Mouse (Mus musculus) forebrain, embryonic 14.5 days (tissue): ENCODE measurements around the gene Pcp4. TPM values are rescaled to one million over a fixed set of nuclear protein-coding genes. Genes with fewer than 3 reads are reported as not detected.

Experiments used
- ATAC-seq: fragments of 200-750 bp; cut with Nextera tagmentation; 2 replicates; pipeline ENCODE4 v1.8.0; 2017; ENCODE audit warnings: mild to moderate bottlenecking, moderate library complexity
- DNase-seq: peaks from one replicate; pipeline ENCODE4 v3.0.0-alpha.2; 2015; ENCODE audit warnings: low spot score
- H3K27ac ChIP-seq: fragments of 300-500 bp; sonication (generic); 2 replicates; pipeline ENCODE4 v1.5.1; 2014; ENCODE audit warnings: low read depth, mild to moderate bottlenecking, control low read depth, low read length, moderate library complexity
- H3K27me3 ChIP-seq: fragments of 300-500 bp; sonication (generic); replicated peaks from 2 replicates; pipeline ENCODE4 v1.6.1; 2014; ENCODE audit warnings: low read length, control low read depth, mixed read lengths; ENCODE audit not compliant: control insufficient read depth, insufficient read depth
- H3K36me3 ChIP-seq: fragments of 300-500 bp; sonication (generic); 2 replicates; pipeline ENCODE4 v1.6.1; 2014; ENCODE audit warnings: low read length, control low read depth; ENCODE audit not compliant: control insufficient read depth, insufficient read depth
- H3K4me1 ChIP-seq: fragments of 300-500 bp; sonication (generic); 2 replicates; pipeline ENCODE4 v1.6.1; 2014; ENCODE audit warnings: antibody characterized with exemption, low read length, control low read depth; ENCODE audit not compliant: control insufficient read depth, insufficient read depth
- H3K4me2 ChIP-seq: fragments of 300-500 bp; sonication (generic); 2 replicates; pipeline ENCODE4 v1.6.1; 2014; ENCODE audit warnings: mild to moderate bottlenecking, control low read depth, low read length
- H3K4me3 ChIP-seq: fragments of 300-500 bp; sonication (generic); 2 replicates; pipeline ENCODE4 v1.5.1; 2014; ENCODE audit warnings: low read depth, low read length, control low read depth
- H3K9ac ChIP-seq: fragments of 300-500 bp; sonication (generic); 2 replicates; pipeline ENCODE4 v1.6.1; 2014; ENCODE audit warnings: mild to moderate bottlenecking, low read length, control low read depth, moderate library complexity
- H3K9me3 ChIP-seq: fragments of 300-500 bp; sonication (generic); replicated peaks from 2 replicates; pipeline ENCODE4 v1.6.1; 2016; ENCODE audit warnings: low read length, control low read depth, mixed read lengths; ENCODE audit not compliant: control insufficient read depth
- WGBS: fragments of 180-500 bp; shearing (Covaris S2); extraction: QIAGEN DNeasy Blood & Tissue Kit; methylation state at CpG from one replicate; pipeline ENCODE4 v1.1.7; 2014; 5-methylcytosine and 5-hydroxymethylcytosine counted together
- polyA plus RNA-seq: library from polyadenylated mRNA; unstranded; fragments of >200 nt; fragmentation: Nextera tagmentation; extraction: Ambion mirVana; gene quantifications from 2 replicates; pipeline ENCODE4 v1.2.1, GENCODE M21; 2014

Gene Pcp4
- polyA plus RNA-seq, 1 experiment from 2014 or later, result 204 TPM

DNA sequence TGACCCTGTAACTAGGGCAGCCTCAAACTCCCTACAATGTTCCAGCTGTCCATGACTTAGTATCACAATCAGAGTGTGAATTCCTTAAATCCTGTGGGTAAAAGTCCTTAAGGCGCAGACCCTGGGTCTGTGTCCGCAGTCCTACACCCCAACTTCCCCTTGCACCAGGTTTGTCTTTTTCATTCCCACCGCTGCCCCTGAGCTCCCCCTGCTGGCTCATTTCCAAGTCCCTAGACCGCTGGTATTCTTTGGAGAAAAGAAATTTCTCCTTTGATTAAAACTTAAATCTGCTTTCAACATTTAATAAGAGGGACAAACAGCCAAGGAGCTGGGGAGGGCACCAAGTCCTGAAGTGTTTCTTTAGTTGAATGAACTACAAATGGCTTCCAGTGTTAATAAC, 2.2 kb downstream of the Pcp4 start:
- Histone ChIP-seq H3K9me3 (no peaks in the 10 kb centered on the region), H3K27ac (no peak overlapping the region), H3K36me3 (no peaks in the 10 kb centered on the region), H3K4me1 (peaks cover 19% of the 10 kb centered on the region), H3K4me3 (no peak overlapping the region), H3K4me2 (no peak overlapping the region), H3K9ac (no peak overlapping the region), H3K27me3 (no peaks in the 10 kb centered on the region)
- no peak for ATAC-seq
- 39% methylated on average over 4 of the region's 4 CpGs for WGBS
- DNase-seq, result no peak

DNA sequence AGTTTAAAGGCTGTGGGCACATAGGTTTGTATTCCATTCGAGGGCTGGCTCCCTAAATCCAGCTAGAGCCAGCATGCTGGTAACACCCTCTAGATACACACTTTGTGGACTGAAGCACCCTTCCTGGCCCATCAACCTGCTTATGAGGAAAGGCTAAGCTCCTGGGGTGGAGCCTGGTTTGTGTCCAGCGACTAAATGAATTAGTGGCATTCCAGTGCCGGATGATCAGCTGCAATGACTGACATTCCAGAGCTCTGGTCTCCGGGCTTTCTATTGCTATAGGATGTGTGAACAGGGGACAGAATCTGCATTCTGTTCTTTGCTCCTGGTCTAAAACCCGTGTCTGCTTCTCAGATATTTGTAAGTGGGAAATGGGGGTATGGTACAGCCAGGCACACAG, 5.0 kb downstream of the Pcp4 start:
- WGBS, result 44% methylated on average over 5 of the region's 5 CpGs
- DNase-seq, result no peak
- H3K4me2 ChIP-seq, result no peak overlapping the region

DNA sequence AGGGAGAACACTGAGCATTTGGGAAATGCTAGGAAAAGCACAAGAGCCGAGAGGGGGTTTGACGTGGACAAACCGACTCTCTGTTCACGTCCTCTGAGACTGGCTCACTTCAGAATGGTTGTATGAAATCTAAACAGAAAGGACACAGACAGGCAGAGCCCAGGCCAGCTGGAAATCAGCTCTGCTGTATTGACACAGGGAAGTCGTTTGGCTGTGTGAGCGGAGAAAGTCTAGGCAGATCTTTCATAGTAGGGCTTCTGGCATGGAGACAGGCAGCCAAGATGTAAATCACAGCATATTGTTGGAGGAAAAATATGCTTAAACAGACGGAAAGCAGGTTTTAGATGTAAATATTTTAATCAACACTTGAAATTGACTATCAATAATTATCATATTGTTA, 5.4 kb downstream of the Pcp4 start:
- Histone ChIP-seq H3K4me2 (no peak overlapping the region), H3K9me3 (no peaks in the 10 kb centered on the region), H3K27me3 (no peaks in the 10 kb centered on the region), H3K4me3 (no peak overlapping the region), H3K27ac (no peak overlapping the region), H3K36me3 (no peaks in the 10 kb centered on the region), H3K4me1 (peaks cover 19% of the 10 kb centered on the region), H3K9ac (no peak overlapping the region; the same call in 1 of the 2 replicates)
- DNase-seq, result peak; percentile 78
- WGBS, result 53% methylated on average over 7 of the region's 7 CpGs
- peak; percentile 46; the same call in 1 of the 2 replicates for ATAC-seq

More for the DNA sequence above, 5.0 kb downstream of the Pcp4 start:
- Histone ChIP-seq H3K27me3 (no peaks in the 10 kb centered on the region), H3K27ac (no peak overlapping the region), H3K4me1 (peaks cover 19% of the 10 kb centered on the region), H3K4me3 (no peak overlapping the region), H3K9me3 (no peaks in the 10 kb centered on the region), H3K36me3 (no peaks in the 10 kb centered on the region), H3K9ac (no peak overlapping the region)
- ATAC-seq, result 0 out of 2 replicates have a peak, but pooled peaks have one; percentile 4

DNA sequence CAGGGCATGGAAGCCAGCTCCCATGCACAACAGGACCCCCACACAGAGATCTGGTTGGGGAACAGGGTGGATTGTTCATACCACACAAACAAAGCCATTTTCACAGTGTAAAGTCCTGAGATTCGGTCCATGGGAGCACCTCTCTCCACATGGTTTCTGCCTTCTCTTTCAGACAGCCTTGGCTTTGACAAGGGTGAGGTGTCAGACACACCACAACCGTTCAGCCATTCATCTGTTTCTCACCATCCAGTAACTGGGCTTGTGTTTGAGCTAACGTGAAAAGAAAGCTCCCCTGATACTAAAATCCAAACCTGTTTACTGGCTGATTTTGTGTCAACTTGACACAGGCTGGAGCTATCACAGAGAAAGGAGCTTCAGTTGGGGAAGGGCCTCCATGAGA, 6.8 kb downstream of the Pcp4 start:
- DNase-seq (no peak), ATAC-seq (peak; percentile 25; the same call in 1 of the 2 replicates)
- H3K27me3 ChIP-seq, result no peaks in the 10 kb centered on the region
- no peak overlapping the region for H3K4me2 ChIP-seq
- no peaks in the 10 kb centered on the region for H3K9me3 ChIP-seq
- WGBS, result 52% methylated on average over 3 of the region's 3 CpGs
- H3K36me3 ChIP-seq, result no peaks in the 10 kb centered on the region
- no peak overlapping the region for H3K27ac ChIP-seq
- no peak overlapping the region for H3K9ac ChIP-seq
- H3K4me3 ChIP-seq, result no peak overlapping the region
- H3K4me1 ChIP-seq, result peaks cover 15% of the 10 kb centered on the region

DNA sequence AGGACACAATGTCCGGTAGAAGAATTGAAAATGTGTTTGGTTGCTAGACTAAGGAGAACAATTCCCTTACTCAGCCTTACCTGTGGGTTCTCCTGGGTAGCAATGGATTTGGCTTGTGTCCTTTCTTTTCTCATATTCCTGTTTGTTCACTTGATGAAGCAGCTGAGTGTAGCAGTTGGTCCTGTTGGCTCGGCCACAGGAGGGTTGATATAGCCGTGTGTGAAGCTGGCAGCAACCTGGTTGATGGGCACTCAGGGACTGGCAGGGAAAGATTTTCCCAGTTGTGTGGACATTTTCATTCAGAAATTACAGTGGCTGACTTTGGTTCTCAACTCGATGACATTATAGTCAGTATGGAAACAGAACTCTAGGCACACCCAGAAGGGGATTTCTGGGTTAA, 14.4 kb downstream of the Pcp4 start:
- H3K4me2 ChIP-seq, result no peak overlapping the region
- ATAC-seq (no peak), DNase-seq (no peak)
- H3K27me3 ChIP-seq, result no peaks in the 10 kb centered on the region
- H3K4me3 ChIP-seq, result no peak overlapping the region
- no peak overlapping the region for H3K9ac ChIP-seq
- H3K36me3 ChIP-seq, result no peaks in the 10 kb centered on the region
- no peaks in the 10 kb centered on the region for H3K4me1 ChIP-seq
- no peak overlapping the region for H3K27ac ChIP-seq
- 86% methylated on average over 4 of the region's 4 CpGs for WGBS
- no peaks in the 10 kb centered on the region for H3K9me3 ChIP-seq

DNA sequence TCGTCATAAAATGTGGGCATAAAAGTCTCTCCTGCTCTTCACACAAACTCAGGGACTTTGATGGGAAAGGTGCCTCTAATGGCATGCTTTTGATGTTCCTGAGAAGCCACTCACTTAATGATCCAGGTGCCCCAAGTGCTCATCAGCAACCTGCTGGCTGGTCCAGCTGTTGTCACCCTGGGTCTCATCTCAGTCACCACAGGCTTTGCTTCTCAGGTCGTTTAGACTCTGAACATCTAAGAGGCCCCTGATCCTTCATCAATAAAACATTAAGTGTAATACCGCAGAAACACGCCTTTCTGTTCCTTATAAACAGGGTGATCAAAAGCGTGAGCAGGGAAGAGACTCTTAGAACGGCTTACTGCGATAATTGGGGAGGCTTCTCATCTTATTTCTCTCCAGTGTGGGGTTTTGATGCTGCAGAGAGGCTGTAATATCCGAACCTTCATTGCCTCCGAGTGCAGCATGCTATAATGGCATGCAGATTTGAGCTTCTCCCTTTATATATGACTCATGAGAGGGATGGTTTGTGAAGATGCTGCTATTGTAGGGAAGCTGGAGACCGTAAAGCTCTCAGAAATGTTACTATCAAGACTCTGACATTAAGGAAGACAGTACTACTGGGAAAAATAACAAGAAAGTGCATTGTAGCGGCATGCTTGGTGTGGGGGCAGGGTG, 19.7 kb downstream of the Pcp4 start:
- Histone ChIP-seq H3K4me2 (no peak overlapping the region), H3K27me3 (no peaks in the 10 kb centered on the region), H3K9ac (no peak overlapping the region), H3K9me3 (no peaks in the 10 kb centered on the region), H3K36me3 (no peaks in the 10 kb centered on the region), H3K4me3 (no peak overlapping the region), H3K27ac (no peak overlapping the region), H3K4me1 (no peaks in the 10 kb centered on the region)
- WGBS, result 74% methylated on average over 11 of the region's 11 CpGs
- DNase-seq, result no peak
- ATAC-seq, result no peak

DNA sequence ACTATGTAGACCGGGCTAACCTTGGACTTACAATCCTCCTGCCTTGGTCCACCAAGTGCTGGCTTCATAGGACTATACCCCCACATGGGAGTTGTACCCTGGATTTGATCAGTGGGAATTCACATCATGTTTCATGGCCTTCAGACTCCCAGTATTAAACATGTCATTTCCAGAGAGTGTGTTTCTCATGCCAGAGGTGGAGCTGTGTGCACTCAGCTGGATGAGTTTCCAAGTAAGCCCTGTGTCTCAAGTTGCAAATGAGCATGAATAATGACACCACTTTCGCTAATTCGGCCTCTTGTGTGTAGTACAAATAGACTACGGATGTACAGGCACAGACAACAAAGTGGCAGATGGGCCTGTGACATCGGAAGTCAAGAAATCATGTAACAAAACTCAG, 20.6 kb downstream of the Pcp4 start:
- Histone ChIP-seq H3K4me3 (no peak overlapping the region), H3K27me3 (no peaks in the 10 kb centered on the region), H3K27ac (no peak overlapping the region), H3K4me1 (no peaks in the 10 kb centered on the region), H3K4me2 (no peak overlapping the region), H3K36me3 (no peaks in the 10 kb centered on the region), H3K9ac (no peak overlapping the region), H3K9me3 (no peaks in the 10 kb centered on the region)
- DNase-seq, result no peak
- ATAC-seq, result no peak
- 78% methylated on average over 5 of the region's 5 CpGs for WGBS

DNA sequence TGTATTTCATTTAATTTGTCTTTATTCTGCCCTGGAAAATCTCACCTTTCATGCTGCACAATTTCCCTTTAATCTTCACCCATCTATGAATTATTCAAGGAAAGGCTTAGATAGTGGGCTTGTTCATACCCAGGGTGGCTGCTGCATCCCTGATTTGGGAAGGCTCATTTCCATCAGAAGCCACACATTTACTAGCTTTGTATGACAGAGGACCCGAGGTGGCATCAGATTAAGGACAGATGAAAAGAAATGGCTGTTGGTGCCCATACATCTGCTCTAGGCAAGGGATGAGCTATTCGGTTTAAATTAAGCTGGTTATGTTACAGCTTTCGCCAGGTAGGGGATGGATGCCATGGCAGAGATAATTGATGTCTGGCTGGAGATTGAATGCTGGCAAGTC, 24.1 kb downstream of the Pcp4 start:
- no peak overlapping the region for H3K27ac ChIP-seq
- DNase-seq (peak; percentile 29), ATAC-seq (0 out of 2 replicates have a peak, but pooled peaks have one; percentile 26)
- H3K36me3 ChIP-seq, result no peaks in the 10 kb centered on the region
- H3K9ac ChIP-seq, result no peak overlapping the region
- no peaks in the 10 kb centered on the region for H3K27me3 ChIP-seq
- no peaks in the 10 kb centered on the region for H3K4me1 ChIP-seq
- H3K4me2 ChIP-seq, result no peak overlapping the region
- H3K9me3 ChIP-seq, result no peaks in the 10 kb centered on the region
- H3K4me3 ChIP-seq, result no peak overlapping the region
- WGBS, result 67% methylated on average over 3 of the region's 3 CpGs

DNA sequence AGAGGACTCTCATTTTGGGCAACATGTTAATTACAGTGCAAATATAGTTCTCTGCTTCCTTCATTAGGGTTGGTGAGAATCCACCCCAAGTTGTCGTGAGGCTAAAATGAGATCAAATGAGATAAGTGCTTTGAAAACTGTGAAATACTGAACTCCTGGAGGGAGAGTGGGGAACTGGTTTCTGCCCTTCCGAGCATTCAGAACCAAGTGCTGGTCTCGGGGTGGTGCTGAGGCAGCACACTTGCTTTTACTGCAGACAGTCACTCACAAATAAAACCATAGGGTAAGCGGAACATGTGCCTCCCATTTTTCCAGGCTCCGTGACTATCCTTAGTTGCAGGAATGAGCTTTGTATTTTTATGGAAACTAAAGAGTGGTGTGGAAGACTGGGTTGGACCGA, 26.7 kb downstream of the Pcp4 start:
- H3K9me3 ChIP-seq, result no peaks in the 10 kb centered on the region
- 86% methylated on average over 6 of the region's 6 CpGs for WGBS

More for the DNA sequence above, 26.7 kb downstream of the Pcp4 start:
- Histone ChIP-seq H3K4me3 (no peak overlapping the region), H3K27me3 (no peaks in the 10 kb centered on the region), H3K4me1 (no peaks in the 10 kb centered on the region), H3K27ac (no peak overlapping the region), H3K4me2 (no peak overlapping the region), H3K36me3 (no peaks in the 10 kb centered on the region), H3K9ac (no peak overlapping the region)
- ATAC-seq (no peak), DNase-seq (no peak)
